Mouse (Mus musculus): ENCODE data around the gene Atp5g3. TPM values are rescaled to one million over a fixed set of nuclear protein-coding genes. Genes with fewer than 3 reads are reported as not detected.

Gene Atp5g3
- polyA plus RNA-seq, 1 experiment from 2014 or later = 2,714 TPM

GRCm38 (mm10) chr2:73892464-73893296 is 18.4 kb downstream of the Atp5g3 start, which contains the start of gene Atf2:
Atf2 (minus strand) TSS chr2:73892639.
- Histone ChIP-seq H3K36me3 (ENCODE audit: control insufficient read depth, insufficient read depth) (no peaks in the 10 kb centered on the region), H3K27ac (ENCODE audit: low read depth, low read length) (peak within 1 kb of the TSS; percentile 89), H3K4me3 (ENCODE audit: low read depth, low read length) (peak within 1 kb of the TSS; percentile 100), H3K4me1 (replicated peaks; ENCODE audit: control insufficient read depth, insufficient read depth, low read length) (no peaks in the 10 kb centered on the region), H3K4me2 (replicated peaks; ENCODE audit: low read depth) (peak within 1 kb of the TSS; percentile 91), H3K9ac (ENCODE audit: low read depth, low read length) (peak within 1 kb of the TSS; percentile 97), H3K27me3 (replicated peaks; ENCODE audit: control insufficient read depth, insufficient read depth, low read length) (no peaks in the 10 kb centered on the region), H3K9me3 (ENCODE audit: control insufficient read depth) (no peaks in the 10 kb centered on the region)
- ATAC-seq = peak; percentile 97
- under 1% methylated on average over 63 of the region's 63 CpGs for WGBS
- TF ChIP-seq CTCF (IDR thresholded peaks at IDR 0.05; ENCODE audit: low read depth) = no peak

- Histone ChIP-seq H3K9ac (ENCODE audit: low read depth, low read length) (peak overlapping the region; percentile 97), H3K36me3 (ENCODE audit: control insufficient read depth, insufficient read depth) (no peaks in the 10 kb centered on the region), H3K9me3 (ENCODE audit: control insufficient read depth) (no peaks in the 10 kb centered on the region), H3K4me3 (ENCODE audit: low read depth, low read length) (peak overlapping the region; percentile 100), H3K27ac (ENCODE audit: low read depth, low read length) (peak overlapping the region; percentile 89), H3K4me2 (replicated peaks; ENCODE audit: low read depth) (peak overlapping the region; percentile 91), H3K27me3 (replicated peaks; ENCODE audit: control insufficient read depth, insufficient read depth, low read length) (no peaks in the 10 kb centered on the region), H3K4me1 (replicated peaks; ENCODE audit: control insufficient read depth, insufficient read depth, low read length) (no peaks in the 10 kb centered on the region)
- TF ChIP-seq CTCF (IDR thresholded peaks at IDR 0.05; ENCODE audit: low read depth) = no peak
- 0% methylated on average over 54 of the region's 54 CpGs for WGBS
- ATAC-seq = peak; percentile 26
Observed at GRCm38 (mm10) chr2:73891701-73892463, 19.2 kb downstream of the Atp5g3 start.

DNA sequence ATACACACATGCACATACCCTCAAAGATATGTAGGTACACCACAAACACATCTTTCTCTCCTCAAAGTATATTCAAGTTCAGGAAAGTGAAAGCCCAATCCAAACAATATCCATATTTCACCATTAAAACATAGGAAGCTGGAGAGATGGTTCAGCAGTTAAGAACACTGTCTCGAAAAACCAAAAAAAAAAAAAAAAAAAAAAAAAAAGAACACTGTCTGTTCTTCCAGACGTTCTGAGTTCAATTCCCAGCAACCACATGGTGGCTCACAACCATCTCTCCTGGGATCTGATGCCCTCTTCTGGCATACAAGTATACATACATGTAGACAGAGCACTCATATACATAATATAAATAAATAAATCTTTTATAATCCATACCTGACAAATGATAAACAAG is 25.1 kb downstream of the Atp5g3 start:
- no peaks in the 10 kb centered on the region for H3K9me3 ChIP-seq (ENCODE audit: control insufficient read depth)
- H3K9ac ChIP-seq (ENCODE audit: low read depth, low read length) = no peak overlapping the region
- H3K4me3 ChIP-seq (ENCODE audit: low read depth, low read length) = no peak overlapping the region
- H3K27me3 ChIP-seq (replicated peaks; ENCODE audit: control insufficient read depth, insufficient read depth, low read length) = no peaks in the 10 kb centered on the region
- H3K36me3 ChIP-seq (ENCODE audit: control insufficient read depth, insufficient read depth) = no peaks in the 10 kb centered on the region
- no peak overlapping the region for H3K27ac ChIP-seq (ENCODE audit: low read depth, low read length)
- 70% methylated on average over 2 of the region's 2 CpGs for WGBS
- ATAC-seq = no peak
- no peak for TF ChIP-seq CTCF (IDR thresholded peaks at IDR 0.05; ENCODE audit: low read depth)
- no peaks in the 10 kb centered on the region for H3K4me1 ChIP-seq (replicated peaks; ENCODE audit: control insufficient read depth, insufficient read depth, low read length)
- H3K4me2 ChIP-seq (replicated peaks; ENCODE audit: low read depth) = no peak overlapping the region

DNA sequence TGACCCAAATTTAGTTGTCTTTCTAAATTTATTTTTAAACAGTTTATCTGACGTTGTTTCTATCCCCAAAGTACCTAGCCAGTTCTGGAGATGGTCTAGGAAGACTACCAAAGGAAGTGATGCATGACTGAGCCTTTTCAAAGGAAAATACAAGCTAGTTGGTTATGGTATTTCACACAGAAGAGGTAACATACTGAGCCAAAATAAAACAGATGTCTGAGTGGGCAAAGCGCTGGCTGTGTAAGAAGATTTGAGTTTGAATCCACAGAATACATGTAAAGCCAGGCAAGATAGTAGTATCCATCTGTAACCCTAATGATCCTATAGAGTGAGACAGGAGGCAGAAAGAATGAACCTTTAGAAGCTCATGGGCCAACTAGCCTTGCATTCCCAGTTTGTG is 33.2 kb downstream of the Atp5g3 start:
- no peak for ATAC-seq
- 94% methylated on average over 2 of the region's 2 CpGs for WGBS

DNA sequence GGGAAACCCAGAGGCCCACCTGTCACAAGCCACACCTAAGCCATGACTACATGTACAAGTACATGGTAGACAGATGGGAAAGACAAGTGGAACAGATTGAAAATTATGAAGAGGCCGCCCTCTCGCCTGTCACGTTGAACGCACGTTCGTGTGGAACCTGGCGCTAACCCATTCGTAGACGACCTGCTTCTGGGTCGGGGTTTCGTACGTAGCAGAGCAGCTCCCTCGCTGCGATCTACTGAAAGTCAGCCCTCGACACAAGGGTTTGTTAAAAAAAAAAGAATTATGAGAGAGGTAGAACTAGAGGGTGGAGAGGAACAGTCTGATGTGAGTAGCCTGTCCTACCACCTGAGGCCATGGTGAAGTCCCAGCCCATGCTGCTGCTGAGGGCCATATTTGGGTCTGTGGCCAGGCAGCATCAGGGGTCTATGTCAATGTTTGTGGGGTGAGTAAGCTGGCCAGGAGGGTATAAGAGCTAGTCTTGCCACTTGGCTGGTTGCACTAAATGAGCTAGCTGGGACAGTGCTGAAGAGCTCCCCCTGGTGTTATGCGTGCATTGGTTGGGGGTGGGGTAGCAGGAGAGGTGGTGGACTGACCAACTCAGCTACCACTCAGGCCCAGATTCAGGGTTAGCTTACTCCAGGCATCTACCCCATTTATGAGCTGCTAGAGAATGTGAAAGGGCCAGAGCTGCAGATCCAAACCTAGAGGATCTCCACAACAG is 43.2 kb downstream of the Atp5g3 start:
- Histone ChIP-seq H3K9me3 (ENCODE audit: control insufficient read depth) (no peaks in the 10 kb centered on the region), H3K4me3 (ENCODE audit: low read depth, low read length) (no peak overlapping the region), H3K27me3 (replicated peaks; ENCODE audit: control insufficient read depth, insufficient read depth, low read length) (no peaks in the 10 kb centered on the region), H3K36me3 (ENCODE audit: control insufficient read depth, insufficient read depth) (peaks cover 19% of the 10 kb centered on the region), H3K9ac (ENCODE audit: low read depth, low read length) (no peak overlapping the region), H3K4me2 (replicated peaks; ENCODE audit: low read depth) (no peak overlapping the region), H3K27ac (ENCODE audit: low read depth, low read length) (no peak overlapping the region), H3K4me1 (replicated peaks; ENCODE audit: control insufficient read depth, insufficient read depth, low read length) (no peaks in the 10 kb centered on the region)
- WGBS = 79% methylated on average over 16 of the region's 16 CpGs
- ATAC-seq = no peak
- TF ChIP-seq CTCF (IDR thresholded peaks at IDR 0.05; ENCODE audit: low read depth) = peak; percentile 74

More for the DNA sequence above, 33.2 kb downstream of the Atp5g3 start:
- Histone ChIP-seq H3K4me3 (ENCODE audit: low read depth, low read length) (no peak overlapping the region), H3K27ac (ENCODE audit: low read depth, low read length) (no peak overlapping the region), H3K27me3 (replicated peaks; ENCODE audit: control insufficient read depth, insufficient read depth, low read length) (no peaks in the 10 kb centered on the region), H3K4me2 (replicated peaks; ENCODE audit: low read depth) (no peak overlapping the region), H3K36me3 (ENCODE audit: control insufficient read depth, insufficient read depth) (peaks cover 12% of the 10 kb centered on the region; the same call in 1 of the 2 replicates), H3K9me3 (ENCODE audit: control insufficient read depth) (no peaks in the 10 kb centered on the region), H3K4me1 (replicated peaks; ENCODE audit: control insufficient read depth, insufficient read depth, low read length) (no peaks in the 10 kb centered on the region), H3K9ac (ENCODE audit: low read depth, low read length) (no peak overlapping the region)
- TF ChIP-seq CTCF (IDR thresholded peaks at IDR 0.05; ENCODE audit: low read depth) = no peak
